Mouse (Mus musculus) forebrain, embryonic 14.5 days (tissue): Measurements from ENCODE around the gene Clec16a. TPM values are rescaled to one million over a fixed set of nuclear protein-coding genes. Genes with fewer than 3 reads are reported as not detected.

Experiments
- ATAC-seq: fragments of 200-750 bp; cut with Nextera tagmentation; 2 replicates; pipeline ENCODE4 v1.8.0; 2017; ENCODE audit warnings: mild to moderate bottlenecking, moderate library complexity
- DNase-seq: peaks from one replicate; pipeline ENCODE4 v3.0.0-alpha.2; 2015; ENCODE audit warnings: low spot score
- H3K27ac ChIP-seq: fragments of 300-500 bp; sonication (generic); 2 replicates; pipeline ENCODE4 v1.5.1; 2014; ENCODE audit warnings: low read depth, mild to moderate bottlenecking, control low read depth, low read length, moderate library complexity
- H3K27me3 ChIP-seq: fragments of 300-500 bp; sonication (generic); replicated peaks from 2 replicates; pipeline ENCODE4 v1.6.1; 2014; ENCODE audit warnings: low read length, control low read depth, mixed read lengths; ENCODE audit not compliant: control insufficient read depth, insufficient read depth
- H3K36me3 ChIP-seq: fragments of 300-500 bp; sonication (generic); 2 replicates; pipeline ENCODE4 v1.6.1; 2014; ENCODE audit warnings: low read length, control low read depth; ENCODE audit not compliant: control insufficient read depth, insufficient read depth
- H3K4me1 ChIP-seq: fragments of 300-500 bp; sonication (generic); 2 replicates; pipeline ENCODE4 v1.6.1; 2014; ENCODE audit warnings: antibody characterized with exemption, low read length, control low read depth; ENCODE audit not compliant: control insufficient read depth, insufficient read depth
- H3K4me2 ChIP-seq: fragments of 300-500 bp; sonication (generic); 2 replicates; pipeline ENCODE4 v1.6.1; 2014; ENCODE audit warnings: mild to moderate bottlenecking, control low read depth, low read length
- H3K4me3 ChIP-seq: fragments of 300-500 bp; sonication (generic); 2 replicates; pipeline ENCODE4 v1.5.1; 2014; ENCODE audit warnings: low read depth, low read length, control low read depth
- H3K9ac ChIP-seq: fragments of 300-500 bp; sonication (generic); 2 replicates; pipeline ENCODE4 v1.6.1; 2014; ENCODE audit warnings: mild to moderate bottlenecking, low read length, control low read depth, moderate library complexity
- H3K9me3 ChIP-seq: fragments of 300-500 bp; sonication (generic); replicated peaks from 2 replicates; pipeline ENCODE4 v1.6.1; 2016; ENCODE audit warnings: low read length, control low read depth, mixed read lengths; ENCODE audit not compliant: control insufficient read depth
- WGBS: fragments of 180-500 bp; shearing (Covaris S2); extraction: QIAGEN DNeasy Blood & Tissue Kit; methylation state at CpG from one replicate; pipeline ENCODE4 v1.1.7; 2014; 5-methylcytosine and 5-hydroxymethylcytosine counted together
- polyA plus RNA-seq: library from polyadenylated mRNA; unstranded; fragments of >200 nt; fragmentation: Nextera tagmentation; extraction: Ambion mirVana; gene quantifications from 2 replicates; pipeline ENCODE4 v1.2.1, GENCODE M21; 2014

The Clec16a gene
- polyA plus RNA-seq, 1 experiment from 2014 or later = 50.2 TPM

- peaks cover 18% of the 10 kb centered on the region for H3K36me3 ChIP-seq
- H3K9me3 ChIP-seq = no peaks in the 10 kb centered on the region
- H3K4me3 ChIP-seq = no peak overlapping the region
- WGBS = 44% methylated on average over 1 of the region's 1 CpGs
- no peaks in the 10 kb centered on the region for H3K27me3 ChIP-seq
- no peak overlapping the region for H3K9ac ChIP-seq
- no peaks in the 10 kb centered on the region for H3K4me1 ChIP-seq
- H3K4me2 ChIP-seq = no peak overlapping the region
- no peak for ATAC-seq
- no peak overlapping the region for H3K27ac ChIP-seq
- DNase-seq = no peak
Measured at GRCm38 (mm10) chr16:10621710-10622109, 76.6 kb downstream of the Clec16a start.

DNA sequence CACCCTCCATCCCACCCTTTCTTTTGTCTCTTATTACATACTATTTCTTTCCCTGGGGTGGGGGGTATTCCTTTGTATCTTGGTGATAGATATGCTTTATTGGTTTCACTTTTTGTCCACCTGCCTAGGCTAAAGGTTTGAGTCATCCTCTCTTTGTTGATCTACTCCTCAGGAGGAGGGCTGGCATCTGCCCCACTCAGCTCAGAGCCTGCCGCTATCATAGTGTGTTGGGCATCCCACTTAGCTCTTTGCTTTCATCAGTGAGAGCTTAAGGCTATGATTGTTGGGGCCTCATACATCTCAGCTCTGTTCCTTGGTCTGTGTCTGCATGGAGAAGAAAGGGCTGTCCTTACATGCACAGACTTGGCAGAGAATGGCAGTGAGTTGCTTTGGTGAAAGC, 81.0 kb downstream of the Clec16a start:
- no peak overlapping the region for H3K4me3 ChIP-seq
- H3K4me1 ChIP-seq = no peaks in the 10 kb centered on the region; the same call in 1 of the 2 replicates
- H3K9me3 ChIP-seq = no peaks in the 10 kb centered on the region
- no peak overlapping the region for H3K4me2 ChIP-seq
- H3K9ac ChIP-seq = no peak overlapping the region
- H3K27me3 ChIP-seq = no peaks in the 10 kb centered on the region
- peaks cover 44% of the 10 kb centered on the region for H3K36me3 ChIP-seq
- no peak for ATAC-seq
- no peak overlapping the region for H3K27ac ChIP-seq
- no peak for DNase-seq
- 96% methylated on average over 1 of the region's 1 CpGs for WGBS

GRCm38 (mm10) chr16:10627136-10627668, 82.1 kb downstream of the Clec16a start:
- 91% methylated on average over 6 of the region's 6 CpGs for WGBS
- ATAC-seq = no peak

GRCm38 (mm10) chr16:10628030-10628555, 83.0 kb downstream of the Clec16a start:
- H3K9me3 ChIP-seq = no peaks in the 10 kb centered on the region
- ATAC-seq (no peak), DNase-seq (no peak)
- H3K9ac ChIP-seq = no peak overlapping the region
- 71% methylated on average over 4 of the region's 4 CpGs for WGBS
- no peak overlapping the region for H3K4me2 ChIP-seq
- H3K27me3 ChIP-seq = no peaks in the 10 kb centered on the region
- no peak overlapping the region for H3K4me3 ChIP-seq
- H3K4me1 ChIP-seq = no peaks in the 10 kb centered on the region; the same call in 1 of the 2 replicates
- H3K27ac ChIP-seq = no peak overlapping the region
- H3K36me3 ChIP-seq = peaks cover 43% of the 10 kb centered on the region

More at GRCm38 (mm10) chr16:10627136-10627668, 82.1 kb downstream of the Clec16a start:
- Histone ChIP-seq H3K4me1 (no peaks in the 10 kb centered on the region; the same call in 1 of the 2 replicates), H3K4me2 (no peak overlapping the region), H3K4me3 (no peak overlapping the region), H3K36me3 (peaks cover 44% of the 10 kb centered on the region), H3K27ac (no peak overlapping the region), H3K9ac (no peak overlapping the region), H3K27me3 (no peaks in the 10 kb centered on the region), H3K9me3 (no peaks in the 10 kb centered on the region)
- DNase-seq = no peak

DNA sequence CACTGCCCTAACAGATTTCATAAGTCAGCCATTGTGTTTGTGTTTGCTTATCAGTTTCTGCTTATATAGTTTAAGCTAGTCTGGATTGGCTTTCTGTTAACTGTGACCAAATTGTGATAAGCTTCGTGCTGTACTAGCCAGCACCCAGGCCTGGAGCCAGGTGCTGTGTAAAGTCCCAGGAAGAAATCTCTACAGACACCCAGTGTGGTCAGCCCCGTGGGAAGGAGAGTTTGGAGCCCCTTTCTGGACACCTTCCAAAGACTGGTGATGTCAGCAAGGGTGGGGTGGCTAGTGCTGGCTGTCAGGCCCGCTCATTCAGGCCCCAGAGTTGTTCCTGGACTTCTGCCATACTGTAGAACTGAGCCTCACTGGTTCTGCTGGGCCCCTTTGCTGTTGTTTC, 83.8 kb downstream of the Clec16a start:
- Histone ChIP-seq H3K4me2 (no peak overlapping the region), H3K27me3 (no peaks in the 10 kb centered on the region), H3K27ac (no peak overlapping the region), H3K9ac (no peak overlapping the region), H3K36me3 (peaks cover 42% of the 10 kb centered on the region), H3K9me3 (no peaks in the 10 kb centered on the region), H3K4me3 (no peak overlapping the region), H3K4me1 (no peaks in the 10 kb centered on the region; the same call in 1 of the 2 replicates)
- DNase-seq = peak; percentile 30
- WGBS = 62% methylated on average over 3 of the region's 3 CpGs
- ATAC-seq = no peak

GRCm38 (mm10) chr16:10629361-10629760, 84.2 kb downstream of the Clec16a start:
- H3K27ac ChIP-seq = no peak overlapping the region
- DNase-seq = no peak
- no peaks in the 10 kb centered on the region; the same call in 1 of the 2 replicates for H3K4me1 ChIP-seq
- H3K4me2 ChIP-seq = no peak overlapping the region
- no peak overlapping the region for H3K9ac ChIP-seq
- peaks cover 40% of the 10 kb centered on the region for H3K36me3 ChIP-seq
- 93% methylated on average over 3 of the region's 3 CpGs for WGBS
- ATAC-seq = no peak
- H3K4me3 ChIP-seq = no peak overlapping the region
- no peaks in the 10 kb centered on the region for H3K9me3 ChIP-seq
- H3K27me3 ChIP-seq = no peaks in the 10 kb centered on the region

DNA sequence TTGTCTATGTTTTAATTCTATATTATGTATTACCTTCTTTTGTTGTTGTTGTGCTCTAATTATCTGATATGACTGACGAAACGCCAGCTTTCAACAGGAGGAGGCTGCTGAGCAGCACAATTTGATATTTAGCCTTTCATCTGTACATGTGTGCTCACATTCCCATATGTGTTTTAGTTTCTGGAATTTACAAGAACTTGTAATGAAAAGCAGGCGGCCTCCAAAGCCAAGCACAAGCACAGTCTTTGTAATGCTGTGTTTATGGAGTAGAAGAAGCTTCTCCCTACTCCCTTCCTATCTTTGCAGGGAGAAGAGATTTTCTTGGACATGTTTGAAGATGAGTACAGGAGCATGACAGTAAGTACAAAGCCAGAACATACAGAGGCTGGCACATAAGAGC, 89.8 kb downstream of the Clec16a start:
- no peak overlapping the region for H3K4me3 ChIP-seq

DNA sequence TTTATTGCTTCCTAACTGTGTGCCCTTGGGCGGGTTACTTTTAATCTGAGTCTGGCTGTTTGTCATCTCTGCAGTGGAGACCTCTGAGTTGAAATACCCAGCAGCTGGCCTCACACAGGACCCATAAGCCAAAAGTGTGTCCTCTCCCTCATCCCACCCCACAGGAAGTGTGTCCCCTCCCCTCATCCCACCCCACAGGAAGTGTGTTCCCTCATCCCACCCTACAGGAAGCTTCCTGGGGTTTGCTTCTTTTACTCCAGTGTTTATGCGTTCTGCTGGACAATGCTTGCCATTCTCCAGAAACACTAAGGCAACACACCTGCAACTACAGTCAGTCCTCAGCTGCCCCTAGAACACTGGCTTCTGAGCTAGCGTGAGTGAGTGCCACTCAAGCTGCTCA, 92.8 kb downstream of the Clec16a start:
- no peaks in the 10 kb centered on the region for H3K27me3 ChIP-seq
- no peak overlapping the region for H3K9ac ChIP-seq
- 63% methylated on average over 3 of the region's 3 CpGs for WGBS
- DNase-seq (no peak), ATAC-seq (no peak)
- H3K27ac ChIP-seq = no peak overlapping the region
- no peaks in the 10 kb centered on the region for H3K36me3 ChIP-seq
- no peaks in the 10 kb centered on the region for H3K9me3 ChIP-seq
- no peak overlapping the region for H3K4me2 ChIP-seq
- H3K4me3 ChIP-seq = no peak overlapping the region
- no peaks in the 10 kb centered on the region for H3K4me1 ChIP-seq

More for the DNA sequence above, 89.8 kb downstream of the Clec16a start:
- DNase-seq (no peak), ATAC-seq (no peak)
- no peak overlapping the region for H3K4me2 ChIP-seq
- H3K9me3 ChIP-seq = no peaks in the 10 kb centered on the region
- 91% methylated on average over 3 of the region's 3 CpGs for WGBS
- H3K27ac ChIP-seq = no peak overlapping the region
- H3K4me1 ChIP-seq = no peaks in the 10 kb centered on the region
- no peak overlapping the region for H3K9ac ChIP-seq
- H3K36me3 ChIP-seq = peaks cover 8% of the 10 kb centered on the region
- H3K27me3 ChIP-seq = no peaks in the 10 kb centered on the region

- Histone ChIP-seq H3K4me2 (no peak overlapping the region), H3K9ac (no peak overlapping the region), H3K9me3 (no peaks in the 10 kb centered on the region), H3K4me1 (no peaks in the 10 kb centered on the region), H3K27ac (no peak overlapping the region), H3K4me3 (no peak overlapping the region), H3K27me3 (no peaks in the 10 kb centered on the region), H3K36me3 (no peaks in the 10 kb centered on the region)
- ATAC-seq (no peak), DNase-seq (no peak)
- WGBS = 87% methylated on average over 13 of the region's 13 CpGs
Measured at GRCm38 (mm10) chr16:10639111-10639889, 94.2 kb downstream of the Clec16a start.
